Mouse (Mus musculus) induced T-regulatory cell, adult 2 months (primary cell): ENCODE measurements around the gene 4930402H24Rik.

Experiments
- DNase-seq: peaks from one replicate; pipeline ENCODE4 v3.0.0-alpha.2; 2012; ENCODE audit warnings: low read depth

4930402H24Rik gene

DNA sequence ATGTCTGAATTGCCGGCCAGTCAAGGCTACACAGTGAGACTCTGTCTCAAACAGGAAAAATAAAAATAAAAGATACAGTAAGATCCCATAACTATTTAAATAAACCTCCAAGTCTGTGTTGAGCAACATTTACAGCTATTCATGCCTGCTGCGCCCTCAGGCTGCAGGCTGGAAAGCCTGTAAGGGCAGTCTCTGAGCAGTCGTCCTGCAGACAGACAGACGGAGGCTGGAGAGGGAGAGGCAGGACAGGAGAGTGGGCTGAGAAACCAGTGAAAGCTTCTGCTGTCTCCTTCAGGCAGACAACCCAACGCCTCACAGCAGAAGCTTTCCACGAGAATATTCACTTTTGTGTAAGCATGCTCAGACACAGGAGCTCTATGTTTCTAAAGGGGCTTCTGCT is 92.5 kb downstream of the 4930402H24Rik start:
- DNase-seq, result no peak

DNA sequence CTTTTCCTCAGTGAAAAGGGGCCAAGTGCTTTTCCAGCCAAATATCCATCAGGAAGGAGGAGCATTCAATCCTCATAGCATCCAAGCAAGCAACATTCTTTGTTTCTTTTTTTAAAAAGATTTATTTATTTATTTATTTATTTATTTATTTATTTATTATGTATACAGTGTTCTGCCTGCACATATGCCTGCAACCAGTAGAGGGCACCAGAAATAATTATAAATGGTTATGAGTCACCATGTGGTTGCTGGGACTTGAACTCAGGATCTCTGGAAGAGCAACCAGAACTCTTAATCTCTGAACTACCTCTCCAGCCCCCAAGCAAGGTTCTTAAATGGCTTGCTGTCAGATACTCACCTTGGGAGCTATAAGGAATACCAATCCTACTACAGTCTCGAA is 93.7 kb downstream of the 4930402H24Rik start:
- DNase-seq, result peak; percentile 36

- no peak for DNase-seq
These were observed 101.1 kb downstream of the 4930402H24Rik start for GRCm38 (mm10) chr2:130805146-130805545.

GRCm38 (mm10) chr2:130803706-130804105 is 102.5 kb downstream of the 4930402H24Rik start:
- DNase-seq, result no peak

DNA sequence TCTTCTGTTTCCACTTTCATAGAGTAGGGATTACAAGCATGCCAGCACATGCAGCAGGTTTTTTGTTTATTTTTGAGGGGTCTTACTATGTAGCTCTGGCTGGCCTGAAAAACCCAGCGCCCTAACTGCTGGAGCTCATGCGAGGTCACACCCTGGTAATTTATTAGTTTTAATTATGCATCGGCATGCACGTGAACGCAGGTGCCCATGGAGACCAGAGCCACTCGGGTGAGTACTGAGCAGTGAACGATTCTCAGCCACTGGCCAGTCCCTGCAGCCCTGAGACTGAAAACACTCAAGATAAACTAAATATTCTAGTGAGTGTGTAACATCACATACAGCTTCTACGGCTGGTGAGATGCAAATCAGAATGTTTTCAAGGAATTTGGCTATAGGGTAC is 110.5 kb downstream of the 4930402H24Rik start:
- no peak for DNase-seq

DNA sequence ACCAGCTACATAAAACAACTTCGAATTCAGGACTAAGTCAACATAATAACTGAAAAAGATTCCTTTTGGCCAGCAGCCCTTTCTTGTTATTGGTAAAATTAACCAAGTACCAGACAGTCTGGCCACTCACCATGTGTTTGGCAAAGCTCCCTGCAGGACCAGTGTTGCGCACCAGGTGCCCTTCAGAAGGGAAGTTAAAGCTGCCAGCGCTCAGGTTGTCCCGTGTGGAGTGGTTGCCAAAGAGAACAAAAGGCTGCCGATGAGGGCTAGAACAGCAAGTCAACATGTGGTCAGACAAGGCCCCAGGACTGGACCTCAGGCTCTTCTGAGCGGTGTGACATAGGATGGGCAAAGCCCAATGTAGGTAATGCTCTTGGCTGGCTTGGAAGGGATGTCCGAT is 114.5 kb downstream of the 4930402H24Rik start:
- no peak for DNase-seq

- no peak for DNase-seq
These were observed 116.6 kb downstream of the 4930402H24Rik start for GRCm38 (mm10) chr2:130789642-130790041.

- no peak for DNase-seq
These were observed 117.2 kb downstream of the 4930402H24Rik start for GRCm38 (mm10) chr2:130789039-130789438.

DNA sequence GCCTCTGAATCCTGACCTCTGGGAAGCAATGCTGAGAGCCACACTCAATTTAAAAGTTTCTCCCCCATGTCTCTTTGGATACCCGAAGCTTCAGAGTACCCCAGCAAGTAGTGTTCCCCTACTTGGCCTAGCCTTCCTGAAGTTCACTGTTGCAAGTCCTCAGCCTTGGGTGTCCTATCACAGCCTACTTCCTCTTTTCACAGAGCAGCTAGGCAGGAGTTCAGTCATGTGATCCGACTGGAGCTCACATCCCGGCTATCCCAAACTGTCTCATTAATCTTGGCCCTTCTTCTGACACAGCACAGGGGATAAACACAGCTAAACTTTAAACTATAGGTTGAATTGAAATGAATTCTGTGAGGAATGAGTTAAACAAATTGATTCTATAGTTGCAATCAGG is 121.3 kb downstream of the 4930402H24Rik start:
- no peak for DNase-seq

- DNase-seq, result no peak
These were observed 125.4 kb downstream of the 4930402H24Rik start for GRCm38 (mm10) chr2:130780615-130781303.

GRCm38 (mm10) chr2:130779935-130780334 is 126.3 kb downstream of the 4930402H24Rik start:
- no peak for DNase-seq

GRCm38 (mm10) chr2:130776610-130777009 is 129.6 kb downstream of the 4930402H24Rik start:
- DNase-seq, result no peak

GRCm38 (mm10) chr2:130767483-130767882 is 138.7 kb downstream of the 4930402H24Rik start:
- peak; percentile 27 for DNase-seq

GRCm38 (mm10) chr2:130765396-130765795 is 140.8 kb downstream of the 4930402H24Rik start:
- no peak for DNase-seq

DNA sequence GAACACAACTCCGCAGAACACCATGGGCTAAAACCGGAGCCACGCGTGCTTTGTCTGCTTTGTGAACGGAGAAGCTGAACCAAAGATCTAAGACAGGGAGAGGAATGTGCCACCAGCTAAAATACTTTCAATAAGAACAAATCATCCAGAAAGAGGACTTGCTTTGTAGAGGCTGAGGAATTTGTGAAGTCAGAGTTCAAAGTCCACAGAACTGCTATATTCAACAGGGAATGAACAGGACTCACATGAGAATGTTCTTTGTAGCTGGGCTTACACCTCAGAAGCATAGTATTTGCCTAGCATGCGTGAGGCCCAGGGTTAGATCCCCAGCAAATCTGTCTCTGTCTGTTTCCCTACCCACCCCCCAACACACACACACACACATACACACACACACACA is 145.3 kb downstream of the 4930402H24Rik start:
- DNase-seq, result no peak

DNA sequence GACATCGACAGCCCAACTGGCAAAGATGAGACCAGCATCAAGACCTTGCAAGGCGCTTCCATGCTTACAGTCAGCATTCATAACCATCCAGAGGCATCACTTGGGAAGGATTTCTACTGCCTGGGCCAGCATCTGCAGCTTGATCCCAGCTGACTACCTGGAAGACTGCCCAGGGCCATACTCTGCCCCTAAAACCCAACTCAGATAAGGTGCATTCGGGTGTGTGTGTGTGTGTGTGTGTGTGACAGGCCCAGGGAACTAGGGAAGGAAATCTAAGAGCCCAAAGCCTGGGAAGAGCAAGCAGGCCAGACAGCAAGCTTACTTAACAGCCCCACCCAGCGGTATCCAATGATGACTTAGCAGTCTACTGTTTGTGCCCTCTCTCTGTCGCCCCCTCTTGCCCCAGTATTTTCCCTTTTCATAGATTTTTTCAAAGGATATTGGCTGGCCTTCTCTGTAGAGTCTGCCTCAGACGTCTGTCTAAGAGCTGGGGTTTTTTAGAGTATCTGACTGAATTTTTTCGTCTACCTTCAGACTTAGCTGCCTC is 151.1 kb downstream of the 4930402H24Rik start:
- DNase-seq, result no peak

DNA sequence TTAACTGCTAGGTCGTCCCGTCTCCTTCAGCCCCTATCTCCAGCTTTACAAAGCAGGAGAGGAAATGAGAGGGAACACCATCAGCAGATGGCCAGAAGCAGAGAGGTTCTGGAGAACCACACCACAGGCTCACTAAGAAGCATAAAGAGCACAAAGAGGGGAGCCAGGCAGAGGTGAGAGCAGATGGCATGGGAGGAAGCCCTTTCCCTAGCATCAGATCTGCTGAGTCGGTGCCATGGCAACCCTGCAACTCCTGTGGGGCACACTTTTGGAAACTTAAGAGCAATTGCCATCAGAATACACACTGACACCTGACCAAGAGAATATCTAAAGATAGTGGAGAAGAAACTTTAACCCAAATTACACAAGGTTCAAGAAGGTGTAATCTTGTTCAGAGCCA is 151.6 kb downstream of the 4930402H24Rik start:
- DNase-seq, result no peak

DNA sequence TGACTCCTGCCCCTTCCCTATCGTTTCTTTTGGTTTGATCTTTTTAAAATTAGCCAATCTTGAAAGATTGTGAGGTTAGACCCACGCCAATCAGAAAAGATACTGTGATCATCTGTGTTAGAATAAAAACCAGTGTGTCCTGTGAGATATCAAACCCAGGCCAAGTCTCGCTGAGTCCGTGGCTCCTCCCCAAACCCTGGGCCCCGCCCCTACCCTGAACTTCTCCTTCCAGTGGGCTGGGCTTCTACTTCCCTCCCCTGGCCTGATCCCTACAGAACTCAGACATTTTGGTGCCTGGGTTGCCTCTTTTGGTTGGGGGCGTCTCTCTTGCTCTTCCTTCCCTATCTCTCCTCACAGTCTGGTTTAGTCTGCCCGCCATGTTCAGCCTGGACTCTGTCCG is 155.8 kb downstream of the 4930402H24Rik start:
- DNase-seq, result no peak

GRCm38 (mm10) chr2:130749708-130750107 is 156.5 kb downstream of the 4930402H24Rik start:
- DNase-seq, result no peak

GRCm38 (mm10) chr2:130743576-130743975 is 162.6 kb downstream of the 4930402H24Rik start:
- DNase-seq, result no peak

DNA sequence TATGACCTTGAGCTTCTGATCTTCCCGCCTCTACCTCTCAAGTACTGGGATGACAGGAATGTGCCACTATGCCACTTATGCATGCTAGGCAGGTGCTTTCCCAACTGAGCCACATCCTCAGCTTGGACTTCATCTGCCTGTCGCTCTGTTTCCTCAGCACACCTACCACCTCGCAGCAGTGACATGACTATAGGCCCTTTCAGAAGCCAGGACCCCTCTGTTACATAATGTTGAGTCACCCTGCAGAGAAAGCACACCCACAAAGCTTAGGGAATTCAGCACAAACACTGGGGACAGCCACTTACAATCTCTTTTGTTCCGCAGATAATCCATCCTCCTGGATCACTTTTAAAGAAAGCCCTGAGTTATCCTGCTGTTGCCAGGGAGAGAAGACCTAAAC is 166.1 kb downstream of the 4930402H24Rik start:
- no peak for DNase-seq

GRCm38 (mm10) chr2:130738019-130738418 is 168.2 kb downstream of the 4930402H24Rik start:
- DNase-seq, result no peak

DNA sequence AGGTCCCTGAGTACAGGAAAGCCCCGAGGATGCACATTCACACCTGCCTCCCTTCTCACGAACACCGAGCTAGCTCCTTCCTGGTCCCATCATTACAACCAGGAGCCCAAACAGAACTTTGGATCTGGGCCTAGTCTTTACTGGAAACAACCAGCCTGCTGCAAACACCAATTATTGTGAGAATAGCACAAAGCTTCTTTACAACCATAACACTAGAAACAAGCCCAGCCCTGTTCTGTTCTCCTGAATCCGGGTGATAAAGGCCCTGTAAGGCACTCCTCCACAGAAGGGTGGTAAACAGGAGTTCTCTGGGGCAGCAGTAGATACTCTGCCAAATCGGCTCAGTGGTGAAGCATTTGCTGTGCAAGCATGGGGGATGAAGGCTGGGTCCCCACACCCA is 170.9 kb downstream of the 4930402H24Rik start:
- DNase-seq, result no peak

- peak; percentile 74 for DNase-seq
These were observed 172.8 kb downstream of the 4930402H24Rik start for GRCm38 (mm10) chr2:130733444-130733843.
